ENCODE assay signal across 16 mouse cellular contexts in the genomic region with DNA sequence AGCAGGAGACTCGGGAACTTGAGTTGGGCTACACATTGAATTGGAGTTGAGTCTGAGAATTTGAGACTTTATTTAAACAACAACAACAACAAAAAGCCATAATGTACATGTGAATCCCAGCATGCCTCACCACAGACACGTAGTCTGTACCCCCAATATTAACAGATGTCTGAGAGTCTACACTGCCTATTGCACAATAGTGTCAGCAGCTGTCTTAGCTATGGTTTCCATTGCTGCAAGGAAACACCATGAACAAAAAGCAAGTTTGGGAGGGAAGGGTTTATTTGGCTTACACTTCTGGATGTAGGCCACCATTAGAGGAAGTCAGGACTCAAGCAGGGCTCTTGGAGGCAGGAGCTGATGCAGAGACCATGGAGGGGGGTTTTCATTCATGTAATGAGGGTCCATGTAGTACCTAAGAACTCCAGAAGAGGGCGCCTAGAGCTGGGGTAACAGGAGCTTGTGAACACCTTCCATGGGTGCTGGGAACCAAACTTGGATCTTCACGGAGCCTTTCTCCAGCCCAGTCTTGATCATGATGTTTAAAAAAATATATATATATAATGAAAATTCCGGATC. TPM values are rescaled to one million over a fixed set of nuclear protein-coding genes. Genes with fewer than 3 reads are reported as not detected.
A peak's percentile ranks its signal among the peaks of the same experiment; 100 is the strongest.
DNase-seq lines count a peak whose midpoint lies in the region; ATAC-seq and TF ChIP-seq lines count a peak whose summit lies in the region.
"Had no signal": no experiment of that assay in that cellular context is flagged by ENCODE, and none has a peak within 500 bp of the region (broad histone marks: within the 10 kb centered on the region; RNA-seq: fewer than 3 reads in every experiment).

No protein-coding gene starts in this region.

- H3K9me3 ChIP-seq in liver, postnatal 0 days (ENCODE audit: low read length) = no peaks in the 10 kb centered on the region
- no peaks in the 10 kb centered on the region for H3K9me3 ChIP-seq in liver, embryonic 11.5 days (ENCODE audit: control insufficient read depth, low read length)
- H3K9me3 ChIP-seq in CH12.LX (replicated peaks; ENCODE audit: low read length) = peaks cover 4% of the 10 kb centered on the region
- H3K9me3 ChIP-seq in hindbrain, embryonic 13.5 days = 0 out of 2 replicates have a peak, but pooled peaks cover 2% of the 10 kb centered on the region
- H3K9me3 ChIP-seq: embryonic facial prominence, embryonic 12.5 days; forebrain, embryonic 12.5 days; heart, embryonic 15.5 days had no signal

- no peaks in the 10 kb centered on the region for H3K27me3 ChIP-seq in liver, postnatal 0 days (ENCODE audit: insufficient read depth, low read length)
- H3K27me3 ChIP-seq in liver, embryonic 11.5 days (replicated peaks; ENCODE audit: control insufficient read depth, insufficient read depth, low read length) = no peaks in the 10 kb centered on the region
- H3K27me3 ChIP-seq in CH12.LX (replicated peaks) = no peaks in the 10 kb centered on the region
- no peaks in the 10 kb centered on the region for H3K27me3 ChIP-seq in hindbrain, embryonic 13.5 days
- H3K27me3 ChIP-seq: embryonic facial prominence, embryonic 12.5 days; forebrain, embryonic 12.5 days; heart, embryonic 15.5 days; megakaryocyte, embryonic 14.5 days had no signal

- ATAC-seq in liver, postnatal 0 days = no peak
- ATAC-seq in liver, embryonic 11.5 days (replicated peaks; ENCODE audit: low FRiP score) = no peak
- ATAC-seq in hindbrain, embryonic 13.5 days (ENCODE audit: low FRiP score) = no peak
- ATAC-seq: hindbrain, embryonic 16.5 days had no signal

- TF ChIP-seq POLR2A in CH12.LX (IDR thresholded peaks at IDR 0.05; ENCODE audit: low read depth, low read length) = no peak

- dilution Hi-C loops in CH12.LX (cut with MboI; ENCODE audit: extremely low pct_ligation_motif_present, extremely low pct_unique_long_range_greater_than_20kb, low sequenced_read_pairs) = no loop called here

- TF ChIP-seq EP300 in liver, postnatal 0 days (IDR thresholded peaks at IDR 0.05; ENCODE audit: low read depth) = no peak
- TF ChIP-seq EP300 in CH12.LX (IDR thresholded peaks at IDR 0.05; ENCODE audit: low read length) = no peak

- H3K36me3 ChIP-seq in liver, postnatal 0 days (replicated peaks; ENCODE audit: insufficient read depth, low read length) = no peaks in the 10 kb centered on the region
- no peaks in the 10 kb centered on the region for H3K36me3 ChIP-seq in liver, embryonic 11.5 days (ENCODE audit: control insufficient read depth, insufficient read depth, low read length)
- no peaks in the 10 kb centered on the region for H3K36me3 ChIP-seq in CH12.LX (replicated peaks in 1 of 2; ENCODE audit: control insufficient read depth in 1 of 2, insufficient read depth in 1 of 2, low read length in 1 of 2)
- H3K36me3 ChIP-seq in hindbrain, embryonic 13.5 days = no peaks in the 10 kb centered on the region
- H3K36me3 ChIP-seq: embryonic facial prominence, embryonic 12.5 days; forebrain, embryonic 12.5 days; heart, embryonic 15.5 days had no signal

- no peaks in the 10 kb centered on the region for H3K79me2 ChIP-seq in CH12.LX (replicated peaks; ENCODE audit: control insufficient read depth, extremely low read depth, insufficient read depth, poor library complexity, severe bottlenecking)

- in situ Hi-C loops in CH12.LX (cut with MboI; ENCODE audit: low pct_ligation_motif_present, low pct_unique_long_range_greater_than_20kb, low sequenced_read_pairs) = no loop called here

- 66% methylated on average over 5 of the region's 5 CpGs for WGBS in liver, postnatal 0 days (ENCODE audit: insufficient replicate concordance)
- 64% methylated on average over 5 of the region's 5 CpGs for WGBS in liver, embryonic 11.5 days
- WGBS in hindbrain, embryonic 13.5 days = 71% methylated on average over 5 of the region's 5 CpGs

- TF ChIP-seq CTCF in liver, postnatal 0 days (IDR thresholded peaks at IDR 0.05; ENCODE audit: low read depth) = peak; percentile 43
- TF ChIP-seq CTCF in CH12.LX (conservative IDR thresholded peaks at IDR 0.05 in 1 of 2, IDR thresholded peaks at IDR 0.05 in 1 of 2; ENCODE audit: low read depth in 2 of 2, low read length in 2 of 2) = peak; percentile 22 to 34; a peak in 2 of 4 replicates

- H3K4me3 ChIP-seq in liver, postnatal 0 days (ENCODE audit: low read depth, low read length) = no peak overlapping the region
- no peak overlapping the region for H3K4me3 ChIP-seq in liver, embryonic 11.5 days (ENCODE audit: low read depth, low read length)
- no peak overlapping the region for H3K4me3 ChIP-seq in CH12.LX (replicated peaks in 1 of 3; ENCODE audit: low read depth in 2 of 3, low read length in 2 of 3, poor library complexity in 1 of 3)
- no peak overlapping the region for H3K4me3 ChIP-seq in hindbrain, embryonic 13.5 days
- H3K4me3 ChIP-seq: embryonic facial prominence, embryonic 12.5 days; forebrain, embryonic 12.5 days; heart, embryonic 15.5 days; megakaryocyte, embryonic 14.5 days had no signal

- no peak; the same call in none of the 2 replicates for TF ChIP-seq RAD21 in CH12.LX (IDR thresholded peaks at IDR 0.05; ENCODE audit: low read depth, low read length)

- no peak for DNase-seq in liver, postnatal 0 days
- DNase-seq in liver, embryonic 11.5 days (ENCODE audit: low spot score) = no peak
- no peak for DNase-seq in CH12.LX (ENCODE audit: extremely low read depth)
- peak; percentile 74 for DNase-seq in R1 (ENCODE audit: low read depth, low spot score)
- peak; percentile 38 for DNase-seq in testis, postnatal 14 days (ENCODE audit: low spot score)
- no peak for DNase-seq in MN1 (ENCODE audit: low spot score)
- DNase-seq: cerebellum, adult 9-10 months; gastrocnemius, postnatal 14 days; layer of hippocampus, postnatal 36 days had no signal

- H3K4me2 ChIP-seq in liver, postnatal 0 days (ENCODE audit: low read depth, low read length) = no peak overlapping the region
- no peak overlapping the region for H3K4me2 ChIP-seq in liver, embryonic 11.5 days
- no peak overlapping the region for H3K4me2 ChIP-seq in CH12.LX (ENCODE audit: insufficient read depth, low read depth, poor library complexity, severe bottlenecking)
- no peak overlapping the region for H3K4me2 ChIP-seq in hindbrain, embryonic 13.5 days
- H3K4me2 ChIP-seq: embryonic facial prominence, embryonic 12.5 days; forebrain, embryonic 12.5 days; heart, embryonic 15.5 days had no signal

- no peak overlapping the region for H3K9ac ChIP-seq in liver, postnatal 0 days (replicated peaks)
- no peak overlapping the region for H3K9ac ChIP-seq in liver, embryonic 11.5 days (ENCODE audit: low read depth, low read length)
- no peak overlapping the region for H3K9ac ChIP-seq in CH12.LX (ENCODE audit: insufficient read depth, low read depth)
- H3K9ac ChIP-seq in hindbrain, embryonic 13.5 days = no peak overlapping the region
- H3K9ac ChIP-seq: embryonic facial prominence, embryonic 12.5 days; forebrain, embryonic 12.5 days; heart, embryonic 15.5 days had no signal

- no peak overlapping the region for H3K27ac ChIP-seq in liver, postnatal 0 days (ENCODE audit: low read depth)
- H3K27ac ChIP-seq in liver, embryonic 11.5 days (ENCODE audit: low read depth, low read length) = no peak overlapping the region
- no peak overlapping the region for H3K27ac ChIP-seq in CH12.LX (ENCODE audit: insufficient read depth, low read depth)
- H3K27ac ChIP-seq in hindbrain, embryonic 13.5 days = no peak overlapping the region
- H3K27ac ChIP-seq: embryonic facial prominence, embryonic 12.5 days; forebrain, embryonic 12.5 days; heart, embryonic 15.5 days; kidney, postnatal 0 days had no signal

- no peaks in the 10 kb centered on the region for H3K4me1 ChIP-seq in liver, postnatal 0 days (ENCODE audit: insufficient read depth)
- H3K4me1 ChIP-seq in liver, embryonic 11.5 days (replicated peaks; ENCODE audit: control insufficient read depth, insufficient read depth, low read length) = no peaks in the 10 kb centered on the region
- no peaks in the 10 kb centered on the region for H3K4me1 ChIP-seq in CH12.LX (ENCODE audit: control insufficient read depth in 1 of 2, insufficient read depth in 2 of 2)
- H3K4me1 ChIP-seq in hindbrain, embryonic 13.5 days (replicated peaks) = no peaks in the 10 kb centered on the region
- H3K4me1 ChIP-seq: embryonic facial prominence, embryonic 12.5 days; forebrain, embryonic 12.5 days; heart, embryonic 15.5 days; megakaryocyte, embryonic 14.5 days had no signal

TF ChIP-seq in CH12.LX, 34 proteins besides CTCF, POLR2A, EP300 and RAD21:
- no peak for TF ChIP-seq ZKSCAN1 (IDR thresholded peaks at IDR 0.05; ENCODE audit: borderline replicate concordance, low read depth, low read length)

RNA-seq across cellular contexts. Expression of gene Gm10031, which starts 18.8 kb away (rescaled TPM):
- polyA plus RNA-seq in liver, postnatal 0 days (2015; fragmentation: Nextera tagmentation; extraction: Ambion mirVana) = 0.14 and 0.29 TPM in 2 replicates
- 0.08 and 0.14 TPM in 2 replicates for polyA plus RNA-seq in liver, embryonic 11.5 days (2014; fragmentation: Nextera tagmentation; extraction: Ambion mirVana)
- 12.8 and 15.2 TPM in 2 replicates for total RNA-seq in CH12.LX (2012; rRNA removed)
- 42.9 and 44.8 TPM in 2 replicates for total RNA-seq in CH12.LX (2014; rRNA removed)
- 17.3 and 22.8 TPM in 2 replicates for polyA plus RNA-seq in CH12.LX (2012; ENCODE audit: insufficient read length, low read depth)
- 0.52 and 0.79 TPM in 2 replicates for polyA plus RNA-seq in hindbrain, embryonic 13.5 days (2015; fragmentation: Nextera tagmentation; extraction: Ambion mirVana)

RNA-seq across cellular contexts. Expression of gene Soat1, which starts 30.9 kb away (rescaled TPM):
- polyA plus RNA-seq in liver, postnatal 0 days (2015; fragmentation: Nextera tagmentation; extraction: Ambion mirVana) = 42.5 and 43.9 TPM in 2 replicates
- polyA plus RNA-seq in liver, embryonic 11.5 days (2014; fragmentation: Nextera tagmentation; extraction: Ambion mirVana) = 29.3 and 32.2 TPM in 2 replicates
- total RNA-seq in CH12.LX (2012; rRNA removed) = 10.3 and 12.0 TPM in 2 replicates
- 13.5 and 16.9 TPM in 2 replicates for total RNA-seq in CH12.LX (2014; rRNA removed)
- 8.6 and 9.8 TPM in 2 replicates for polyA plus RNA-seq in CH12.LX (2012; ENCODE audit: insufficient read length, low read depth)
- 12.3 and 12.6 TPM in 2 replicates for polyA plus RNA-seq in hindbrain, embryonic 13.5 days (2015; fragmentation: Nextera tagmentation; extraction: Ambion mirVana)

RNA-seq across cellular contexts. Expression of gene Abl2, which starts 53.6 kb away (rescaled TPM):
- 0.88 and 0.89 TPM in 2 replicates for polyA plus RNA-seq in liver, postnatal 0 days (2015; fragmentation: Nextera tagmentation; extraction: Ambion mirVana)
- 3.0 and 4.0 TPM in 2 replicates for polyA plus RNA-seq in liver, embryonic 11.5 days (2014; fragmentation: Nextera tagmentation; extraction: Ambion mirVana)
- total RNA-seq in CH12.LX (2012; rRNA removed) (15.5 and 18.8 TPM in 2 replicates), CH12.LX (2014; rRNA removed) (9.8 and 10.0 TPM in 2 replicates)
- 18.4 and 19.8 TPM in 2 replicates for polyA plus RNA-seq in CH12.LX (2012; ENCODE audit: insufficient read length, low read depth)
- polyA plus RNA-seq in hindbrain, embryonic 13.5 days (2015; fragmentation: Nextera tagmentation; extraction: Ambion mirVana) = 5.8 and 6.7 TPM in 2 replicates

Comparison
In these comparisons a context has a peak if more than half of its experiments do, and no peak if none do; other contexts are left out.
1. DNase-seq: peak in R1 (single experiment) and testis, postnatal 14 days (single experiment); none in liver, postnatal 0 days (single experiment), liver, embryonic 11.5 days (single experiment), CH12.LX (single experiment) and MN1 (single experiment).
2. RNA of gene Gm10031, which starts 18.8 kb away (polyA plus RNA-seq): 17.3 to 22.8 TPM in CH12.LX; 0.52 to 0.79 TPM in hindbrain, embryonic 13.5 days, 0.14 to 0.29 TPM in liver, postnatal 0 days and 0.08 to 0.14 TPM in liver, embryonic 11.5 days; every median in the first group is over 10 times any median in the second.